Mouse (Mus musculus): ENCODE data around the gene Clp1.
A peak's percentile ranks its signal among the peaks of the same experiment; 100 is the strongest.

The Clp1 gene

GRCm38 (mm10) chr2:84705295-84705694 is 21.9 kb downstream of the Clp1 start:
- DNase-seq: no peak

- no peak for DNase-seq
These were observed 22.8 kb downstream of the Clp1 start for GRCm38 (mm10) chr2:84704329-84704728.

GRCm38 (mm10) chr2:84703497-84703896 is 23.7 kb downstream of the Clp1 start:
- DNase-seq: no peak

- no peak for DNase-seq
These were observed 32.0 kb downstream of the Clp1 start for GRCm38 (mm10) chr2:84695007-84695695.

GRCm38 (mm10) chr2:84690050-84690449 is 37.1 kb downstream of the Clp1 start:
- no peak for DNase-seq

- DNase-seq: no peak
These were observed 38.9 kb downstream of the Clp1 start for GRCm38 (mm10) chr2:84688080-84688844.

- no peak for DNase-seq
These were observed 44.5 kb downstream of the Clp1 start for GRCm38 (mm10) chr2:84682605-84683183.

- no peak for DNase-seq
These were observed 48.1 kb downstream of the Clp1 start, which contains the start of gene Tmx2 for GRCm38 (mm10) chr2:84679016-84679415. TSS of gene Tmx2 (minus strand) at chr2:84679140.

- peak; percentile 97 for DNase-seq
These were observed 48.9 kb downstream of the Clp1 start, which contains the start of the genes Gm28635 and Med19 for GRCm38 (mm10) chr2:84677968-84678880. TSS of gene Gm28635 (minus strand) at chr2:84678041. TSS of gene Med19 (plus strand) at chr2:84678402.

GRCm38 (mm10) chr2:84677270-84677967 is 49.7 kb downstream of the Clp1 start:
- no peak for DNase-seq
